Mouse (Mus musculus): ENCODE measurements around the gene Rasl10b.

Rasl10b gene

GRCm38 (mm10) chr11:83432533-83432932, 23.6 kb downstream of the Rasl10b start:
- no peak for DNase-seq

GRCm38 (mm10) chr11:83437377-83437776, 28.4 kb downstream of the Rasl10b start, which contains the start of gene 1700020L24Rik:
1700020L24Rik (plus strand) TSS chr11:83437677.
- DNase-seq = no peak

- DNase-seq = no peak
Observed at GRCm38 (mm10) chr11:83439426-83440060, 30.6 kb downstream of the Rasl10b start.

- peak; percentile 82 for DNase-seq
Observed at GRCm38 (mm10) chr11:83440081-83441064, 31.4 kb downstream of the Rasl10b start.

GRCm38 (mm10) chr11:83441235-83441634, 32.3 kb downstream of the Rasl10b start:
- no peak for DNase-seq

- DNase-seq = no peak
Observed at GRCm38 (mm10) chr11:83442596-83443267, 33.8 kb downstream of the Rasl10b start.

- no peak for DNase-seq
Observed at GRCm38 (mm10) chr11:83443824-83444223, 34.9 kb downstream of the Rasl10b start.

GRCm38 (mm10) chr11:83445001-83445400, 36.1 kb downstream of the Rasl10b start:
- DNase-seq = no peak

GRCm38 (mm10) chr11:83447612-83448011, 38.7 kb downstream of the Rasl10b start:
- DNase-seq = no peak

- DNase-seq = no peak
Observed at GRCm38 (mm10) chr11:83448021-83448926, 39.3 kb downstream of the Rasl10b start.

GRCm38 (mm10) chr11:83448927-83449236, 39.9 kb downstream of the Rasl10b start:
- no peak for DNase-seq

- DNase-seq = no peak
Observed at GRCm38 (mm10) chr11:83449298-83449697, 40.4 kb downstream of the Rasl10b start.

GRCm38 (mm10) chr11:83450550-83450949, 41.6 kb downstream of the Rasl10b start:
- no peak for DNase-seq

- no peak for DNase-seq
Observed at GRCm38 (mm10) chr11:83451281-83451680, 42.3 kb downstream of the Rasl10b start.

GRCm38 (mm10) chr11:83454548-83454947, 45.6 kb downstream of the Rasl10b start:
- DNase-seq = no peak

- DNase-seq = no peak
Observed at GRCm38 (mm10) chr11:83455608-83456007, 46.7 kb downstream of the Rasl10b start.

- no peak for DNase-seq
Observed at GRCm38 (mm10) chr11:83457257-83457656, 48.3 kb downstream of the Rasl10b start.

GRCm38 (mm10) chr11:83457912-83458601, 49.1 kb downstream of the Rasl10b start:
- no peak for DNase-seq

GRCm38 (mm10) chr11:83461462-83462027, 52.6 kb downstream of the Rasl10b start:
- no peak for DNase-seq

- no peak for DNase-seq
Observed at GRCm38 (mm10) chr11:83462711-83463244, 53.8 kb downstream of the Rasl10b start, which contains the start of gene Mmp28. Mmp28 (minus strand) TSS chr11:83463071.

GRCm38 (mm10) chr11:83465976-83466375, 57.0 kb downstream of the Rasl10b start:
- DNase-seq = no peak

All from right cerebral cortex, postnatal 25 days (tissue).